Mouse (Mus musculus): ENCODE measurements around the gene Sec24d. TPM values are rescaled to one million over a fixed set of nuclear protein-coding genes. Genes with fewer than 3 reads are reported as not detected.
A peak's percentile ranks its signal among the peaks of the same experiment; 100 is the strongest.
"Not testable (repeated sequence)": the region's sequence is repeated elsewhere in the genome, so short reads cannot be mapped to it uniquely, and the experiment has no call there.

Gene Sec24d
- polyA plus RNA-seq, 1 experiment from 2014 or later = 21.6 TPM

GRCm38 (mm10) chr3:123353661-123354060 is 86.4 kb downstream of the Sec24d start:
- H3K36me3 ChIP-seq = no peaks in the 10 kb centered on the region
- H3K9me3 ChIP-seq (replicated peaks) = no peaks in the 10 kb centered on the region
- H3K27ac ChIP-seq (replicated peaks) = no peak overlapping the region
- no peaks in the 10 kb centered on the region for H3K4me1 ChIP-seq
- 89% methylated on average over 12 of the region's 12 CpGs for WGBS
- no peak overlapping the region for H3K4me3 ChIP-seq
- H3K27me3 ChIP-seq (ENCODE audit: low read depth, poor library complexity, severe bottlenecking) = no peaks in the 10 kb centered on the region
- DNase-seq (ENCODE audit: low spot score) = no peak

GRCm38 (mm10) chr3:123354388-123354787 is 87.1 kb downstream of the Sec24d start:
- H3K27me3 ChIP-seq (ENCODE audit: low read depth, poor library complexity, severe bottlenecking) = no peaks in the 10 kb centered on the region
- no peaks in the 10 kb centered on the region for H3K36me3 ChIP-seq
- no peak overlapping the region for H3K27ac ChIP-seq (replicated peaks)
- no peaks in the 10 kb centered on the region for H3K4me1 ChIP-seq
- no peak overlapping the region for H3K4me3 ChIP-seq
- WGBS = 89% methylated on average over 9 of the region's 9 CpGs
- no peaks in the 10 kb centered on the region for H3K9me3 ChIP-seq (replicated peaks)
- DNase-seq (ENCODE audit: low spot score) = no peak

GRCm38 (mm10) chr3:123356377-123356991 is 89.2 kb downstream of the Sec24d start:
- Histone ChIP-seq H3K27ac (replicated peaks) (no peak overlapping the region), H3K36me3 (no peaks in the 10 kb centered on the region), H3K4me3 (no peak overlapping the region), H3K4me1 (no peaks in the 10 kb centered on the region), H3K27me3 (ENCODE audit: low read depth, poor library complexity, severe bottlenecking) (no peaks in the 10 kb centered on the region), H3K9me3 (replicated peaks) (no peaks in the 10 kb centered on the region)
- no peak for DNase-seq (ENCODE audit: low spot score)
- 85% methylated on average over 4 of the region's 4 CpGs for WGBS

GRCm38 (mm10) chr3:123366820-123367219 is 99.6 kb downstream of the Sec24d start:
- H3K27me3 ChIP-seq (ENCODE audit: low read depth, poor library complexity, severe bottlenecking); DNase-seq (ENCODE audit: low spot score); H3K9me3 ChIP-seq (replicated peaks); H3K4me1 ChIP-seq; H3K27ac ChIP-seq (replicated peaks); H3K4me3 ChIP-seq: not testable (repeated sequence)
- peaks cover 70% of the 10 kb centered on the region for H3K36me3 ChIP-seq
- WGBS = 94% methylated on average over 2 of the region's 2 CpGs

- DNase-seq (ENCODE audit: low spot score) = no peak
- 89% methylated on average over 12 of the region's 12 CpGs for WGBS
- H3K4me1 ChIP-seq = no peaks in the 10 kb centered on the region
- H3K27ac ChIP-seq (replicated peaks) = no peak overlapping the region
- peaks cover 74% of the 10 kb centered on the region for H3K36me3 ChIP-seq
- no peaks in the 10 kb centered on the region for H3K9me3 ChIP-seq (replicated peaks)
- no peak overlapping the region for H3K4me3 ChIP-seq
- H3K27me3 ChIP-seq (ENCODE audit: low read depth, poor library complexity, severe bottlenecking) = no peaks in the 10 kb centered on the region
Measured at GRCm38 (mm10) chr3:123369161-123369560, 101.9 kb downstream of the Sec24d start.

GRCm38 (mm10) chr3:123370927-123371326 is 103.7 kb downstream of the Sec24d start:
- peaks cover 76% of the 10 kb centered on the region for H3K36me3 ChIP-seq
- H3K4me3 ChIP-seq = no peak overlapping the region
- H3K4me1 ChIP-seq = no peaks in the 10 kb centered on the region
- 94% methylated on average over 5 of the region's 5 CpGs for WGBS
- no peaks in the 10 kb centered on the region for H3K9me3 ChIP-seq (replicated peaks)
- no peak overlapping the region for H3K27ac ChIP-seq (replicated peaks)
- no peak for DNase-seq (ENCODE audit: low spot score)
- H3K27me3 ChIP-seq (ENCODE audit: low read depth, poor library complexity, severe bottlenecking) = no peaks in the 10 kb centered on the region

- no peaks in the 10 kb centered on the region for H3K27me3 ChIP-seq (ENCODE audit: low read depth, poor library complexity, severe bottlenecking)
- H3K36me3 ChIP-seq = peaks cover 79% of the 10 kb centered on the region
- H3K4me1 ChIP-seq = no peaks in the 10 kb centered on the region
- DNase-seq (ENCODE audit: low spot score) = peak; percentile 62
- WGBS = 36% methylated on average over 11 of the region's 11 CpGs
- H3K27ac ChIP-seq (replicated peaks) = no peak overlapping the region
- no peak overlapping the region for H3K4me3 ChIP-seq
- H3K9me3 ChIP-seq (replicated peaks) = no peaks in the 10 kb centered on the region
Measured at GRCm38 (mm10) chr3:123371766-123372535, 104.7 kb downstream of the Sec24d start.

GRCm38 (mm10) chr3:123376562-123376961 is 109.3 kb downstream of the Sec24d start:
- DNase-seq (ENCODE audit: low spot score) = no peak
- H3K4me1 ChIP-seq = no peaks in the 10 kb centered on the region
- H3K27me3 ChIP-seq (ENCODE audit: low read depth, poor library complexity, severe bottlenecking) = no peaks in the 10 kb centered on the region
- H3K36me3 ChIP-seq = peaks cover 77% of the 10 kb centered on the region
- WGBS = 95% methylated on average over 3 of the region's 3 CpGs
- no peak overlapping the region for H3K27ac ChIP-seq (replicated peaks)
- H3K9me3 ChIP-seq (replicated peaks) = no peaks in the 10 kb centered on the region
- H3K4me3 ChIP-seq = no peak overlapping the region

GRCm38 (mm10) chr3:123384435-123384834 is 117.2 kb downstream of the Sec24d start:
- Histone ChIP-seq H3K9me3 (replicated peaks) (no peaks in the 10 kb centered on the region), H3K27me3 (ENCODE audit: low read depth, poor library complexity, severe bottlenecking) (no peaks in the 10 kb centered on the region), H3K36me3 (peaks cover 25% of the 10 kb centered on the region), H3K4me1 (peaks cover 15% of the 10 kb centered on the region), H3K4me3 (peak overlapping the region; percentile 75), H3K27ac (replicated peaks) (no peak overlapping the region)
- WGBS = 93% methylated on average over 7 of the region's 7 CpGs
- no peak for DNase-seq (ENCODE audit: low spot score)

- peaks cover 19% of the 10 kb centered on the region for H3K36me3 ChIP-seq
- H3K4me1 ChIP-seq = peaks cover 15% of the 10 kb centered on the region
- H3K27me3 ChIP-seq (ENCODE audit: low read depth, poor library complexity, severe bottlenecking) = no peaks in the 10 kb centered on the region
- peak overlapping the region; percentile 95 for H3K27ac ChIP-seq (replicated peaks)
- DNase-seq (ENCODE audit: low spot score) = no peak
- H3K9me3 ChIP-seq (replicated peaks) = no peaks in the 10 kb centered on the region
- WGBS = 10% methylated on average over 6 of the region's 6 CpGs
- peak overlapping the region; percentile 75 for H3K4me3 ChIP-seq
Measured at GRCm38 (mm10) chr3:123385118-123385485, 117.8 kb downstream of the Sec24d start.

- under 1% methylated on average over 41 of the region's 41 CpGs for WGBS
- H3K4me3 ChIP-seq = peak within 1 kb of the TSS; percentile 75
- H3K36me3 ChIP-seq = peaks cover 15% of the 10 kb centered on the region
- DNase-seq (ENCODE audit: low spot score) = peak; percentile 97
- no peaks in the 10 kb centered on the region for H3K9me3 ChIP-seq (replicated peaks)
- H3K27ac ChIP-seq (replicated peaks) = peak within 1 kb of the TSS; percentile 95
- peaks cover 15% of the 10 kb centered on the region for H3K4me1 ChIP-seq
- no peaks in the 10 kb centered on the region for H3K27me3 ChIP-seq (ENCODE audit: low read depth, poor library complexity, severe bottlenecking)
Measured at GRCm38 (mm10) chr3:123385486-123386156, 118.4 kb downstream of the Sec24d start, which contains the start of gene Mettl14. TSS of gene Mettl14 (minus strand) at chr3:123386108.

- not testable (repeated sequence) for H3K27me3 ChIP-seq (ENCODE audit: low read depth, poor library complexity, severe bottlenecking); H3K9me3 ChIP-seq (replicated peaks); H3K36me3 ChIP-seq; DNase-seq (ENCODE audit: low spot score)
- Histone ChIP-seq H3K4me1 (peaks cover 15% of the 10 kb centered on the region), H3K27ac (replicated peaks) (peak overlapping the region; percentile 95), H3K4me3 (peak overlapping the region; percentile 75)
- WGBS = 17% methylated on average over 12 of the region's 12 CpGs
Measured at GRCm38 (mm10) chr3:123386157-123386780, 119.0 kb downstream of the Sec24d start.
